Mouse (Mus musculus) CH12.LX (cell line): ENCODE results near the gene Tmem108. TPM values are rescaled to one million over a fixed set of nuclear protein-coding genes. Genes with fewer than 3 reads are reported as not detected.

Experiments used
- DNase-seq: peaks from one replicate; pipeline ENCODE4 v3.0.0-alpha.2; 2013; ENCODE audit errors: extremely low read depth
- H3K27ac ChIP-seq: 2 replicates; pipeline ENCODE4 v1.5.1; 2012; ENCODE audit warnings: low read depth, mild to moderate bottlenecking, control low read depth, moderate library complexity; ENCODE audit not compliant: insufficient read depth
- H3K27me3 ChIP-seq: replicated peaks from 2 replicates; pipeline ENCODE3; 2012; ENCODE audit warnings: inconsistent platforms
- H3K36me3 ChIP-seq, 2 experiments: replicated peaks in 1 of 2; 2 replicates each; pipeline versions ENCODE3 to v1.6.1; 2012; ENCODE audit warnings: inconsistent platforms in 1 of 2, low read length in 1 of 2, mild to moderate bottlenecking in 1 of 2, mixed read lengths in 1 of 2, moderate library complexity in 1 of 2; ENCODE audit not compliant: control insufficient read depth in 1 of 2, insufficient read depth in 1 of 2
- H3K4me1 ChIP-seq, 2 experiments: 2 replicates each; pipeline ENCODE4 v1.6.1; 2012; ENCODE audit warnings: inconsistent platforms in 1 of 2, moderate library complexity in 1 of 2; ENCODE audit not compliant: insufficient read depth in 2 of 2, control insufficient read depth in 1 of 2
- H3K4me2 ChIP-seq: 2 replicates; pipeline ENCODE4 v1.6.1; 2012; ENCODE audit warnings: low read depth, mild to moderate bottlenecking, control low read depth; ENCODE audit not compliant: poor library complexity, insufficient read depth, severe bottlenecking
- H3K4me3 ChIP-seq, 3 experiments: fragments of 150-350 bp in 1 of 3; sonication (generic) in 1 of 3; replicated peaks in 1 of 3; 2 replicates each; pipeline versions ENCODE3 to v1.5.1; 2011 to 2012; ENCODE audit warnings: low read depth in 2 of 3, low read length in 2 of 3, mild to moderate bottlenecking in 2 of 3, moderate library complexity in 2 of 3, control low read depth in 1 of 3, improper control_type of control experiment in 1 of 3, inconsistent platforms in 1 of 3, mixed read lengths in 1 of 3; ENCODE audit not compliant: poor library complexity in 1 of 3
- H3K79me2 ChIP-seq: replicated peaks from 2 replicates; pipeline ENCODE4 v1.6.1; 2012; ENCODE audit warnings: mild to moderate bottlenecking, moderate library complexity; ENCODE audit not compliant: control insufficient read depth, poor library complexity, insufficient read depth, severe bottlenecking; ENCODE audit errors: extremely low read depth
- H3K9ac ChIP-seq: 2 replicates; pipeline ENCODE4 v1.6.1; 2012; ENCODE audit warnings: low read depth, mild to moderate bottlenecking, control low read depth, moderate library complexity; ENCODE audit not compliant: insufficient read depth
- H3K9me3 ChIP-seq: replicated peaks from 2 replicates; pipeline ENCODE3; 2012; ENCODE audit warnings: low read length, inconsistent platforms, mixed read lengths
- BHLHE40 ChIP-seq: IDR thresholded peaks from 2 replicates; pipeline ENCODE4 v1.6.1; 2011; ENCODE audit warnings: mild to moderate bottlenecking, low read depth, low read length, improper control_type of control experiment
- CHD2 ChIP-seq: IDR thresholded peaks from 2 replicates; pipeline ENCODE4 v1.6.1; 2011; ENCODE audit warnings: low read length, improper control_type of control experiment
- E2F4 ChIP-seq: IDR thresholded peaks from 2 replicates; pipeline ENCODE4 v1.6.1; 2011; ENCODE audit warnings: low read depth, low read length, improper control_type of control experiment; ENCODE audit not compliant: insufficient replicate concordance
- ELF1 ChIP-seq: IDR thresholded peaks from 2 replicates; pipeline ENCODE4 v1.6.1; 2014; ENCODE audit warnings: low read depth, mild to moderate bottlenecking, inconsistent platforms, low read length, improper control_type of control experiment
- EP300 ChIP-seq: IDR thresholded peaks from 2 replicates; pipeline ENCODE4 v1.6.1; 2011; ENCODE audit warnings: low read length, improper control_type of control experiment
- ETS1 ChIP-seq: conservative IDR thresholded peaks from 2 replicates; pipeline ENCODE4 v1.6.1; 2012; ENCODE audit warnings: low read depth, mild to moderate bottlenecking, inconsistent platforms, low read length, improper control_type of control experiment, moderate library complexity
- JUN ChIP-seq: IDR thresholded peaks from 2 replicates; pipeline ENCODE4 v1.6.1; 2011; ENCODE audit warnings: low read depth, mild to moderate bottlenecking, low read length, improper control_type of control experiment, moderate library complexity; ENCODE audit not compliant: insufficient read depth
- MAFK ChIP-seq: IDR thresholded peaks from 2 replicates; pipeline ENCODE4 v1.6.1; 2011; ENCODE audit warnings: low read length, improper control_type of control experiment; ENCODE audit not compliant: insufficient replicate concordance
- MAX ChIP-seq: IDR thresholded peaks from 2 replicates; pipeline ENCODE4 v1.6.1; 2011; ENCODE audit warnings: low read length, improper control_type of control experiment
- NRF1 ChIP-seq: IDR thresholded peaks from 2 replicates; pipeline ENCODE4 v1.6.1; 2014; ENCODE audit warnings: low read depth, mild to moderate bottlenecking, inconsistent platforms, low read length, improper control_type of control experiment, moderate library complexity
- RAD21 ChIP-seq: IDR thresholded peaks from 2 replicates; pipeline ENCODE4 v1.6.1; 2011; ENCODE audit warnings: low read depth, mild to moderate bottlenecking, low read length, improper control_type of control experiment, moderate library complexity
- TBP ChIP-seq: conservative IDR thresholded peaks from 2 replicates; pipeline ENCODE4 v1.6.1; 2011; ENCODE audit warnings: low read depth, low read length, improper control_type of control experiment
- TCF12 ChIP-seq: IDR thresholded peaks from 2 replicates; pipeline ENCODE4 v1.6.1; 2014; ENCODE audit warnings: low read depth, mild to moderate bottlenecking, inconsistent platforms, low read length, improper control_type of control experiment
- USF2 ChIP-seq: conservative IDR thresholded peaks from 2 replicates; pipeline ENCODE4 v1.6.1; 2011; ENCODE audit warnings: low read depth, low read length, improper control_type of control experiment
- dilution Hi-C: fragments of 300-500 bp; cut with MboI; formaldehyde crosslinking; loops from 2 replicates; pipeline ENCODE4 v1.14.3; 2020; ENCODE audit warnings: low sequenced_read_pairs; ENCODE audit not compliant: extremely low pct_unique_long_range_greater_than_20kb, extremely low pct_ligation_motif_present
- in situ Hi-C: fragments of 300-500 bp; cut with MboI; formaldehyde crosslinking; loops from 3 replicates; pipeline ENCODE4 v1.14.3; 2019; ENCODE audit warnings: low sequenced_read_pairs, low pct_ligation_motif_present, low pct_unique_long_range_greater_than_20kb, mixed read lengths
- polyA plus RNA-seq: library from polyadenylated mRNA; unstranded; fragments of >175 nt; gene quantifications from 2 replicates; pipeline ENCODE4 v1.2.1, GENCODE M21; 2012; ENCODE audit warnings: low read depth; ENCODE audit not compliant: insufficient read length
- total RNA-seq, 2 experiments: library from RNA; depleted of rRNA; stranded (reverse); fragments of 300-350 nt in 1 of 2; fragments of >200 nt in 1 of 2; gene quantifications; 2 replicates each; pipeline ENCODE4 v1.2.3; 2012 to 2014

Gene Tmem108
- total and polyA plus RNA-seq, 3 experiments = 0.04 to 0.13 (median 0.07) TPM

DNA sequence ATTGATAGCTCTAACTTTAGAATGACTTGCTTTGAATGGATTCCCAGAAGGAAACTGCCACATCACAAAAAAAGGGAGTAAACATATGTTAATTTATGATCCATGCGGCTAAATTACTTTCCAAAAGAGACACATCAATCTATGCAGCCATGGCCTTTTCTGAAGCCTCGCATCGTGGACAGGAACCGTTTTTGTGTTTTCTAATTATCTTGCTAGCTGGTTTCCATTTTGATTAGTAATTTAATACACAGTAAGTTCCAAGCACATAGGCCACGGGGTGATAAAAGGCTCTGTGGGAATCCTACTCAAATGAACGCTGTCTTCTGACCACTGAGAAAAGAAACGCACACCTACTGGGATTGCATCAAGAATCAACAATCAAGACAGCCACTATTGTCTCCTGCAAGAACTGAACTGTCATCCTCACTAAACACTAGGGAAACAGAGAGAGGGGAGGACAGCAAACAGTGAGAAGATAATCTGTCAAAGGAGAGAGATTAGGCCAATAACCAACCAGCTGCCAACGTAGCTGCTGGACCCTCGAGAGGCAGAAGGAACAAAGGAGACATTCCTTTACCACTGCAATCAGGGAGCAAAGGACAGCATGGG is 132.7 kb downstream of the Tmem108 start:
- peaks cover 14% of the 10 kb centered on the region for H3K27me3 ChIP-seq

DNA sequence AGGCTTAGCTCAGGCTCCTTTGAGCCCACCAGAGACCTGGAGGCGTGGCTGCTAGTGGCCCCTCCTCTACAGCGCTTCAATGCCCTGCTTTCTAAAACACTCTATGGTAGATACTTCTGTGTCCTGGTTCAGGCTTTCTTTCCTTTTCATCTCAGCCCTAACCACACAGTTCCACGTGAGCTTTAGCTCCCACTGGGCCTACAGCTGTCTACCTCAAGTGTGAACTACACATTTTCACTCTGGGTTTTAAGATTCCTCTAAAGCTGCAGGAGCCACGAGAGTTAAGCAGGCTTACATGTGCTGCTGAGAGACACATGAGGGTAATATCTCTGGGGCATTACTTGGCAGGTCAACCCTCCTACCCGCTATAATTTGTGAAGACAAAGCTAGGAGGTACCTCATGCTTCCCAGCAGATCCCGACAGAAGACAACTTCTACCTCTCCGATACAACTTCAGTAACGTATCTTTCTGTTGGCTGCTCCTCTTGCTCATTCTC is 134.2 kb downstream of the Tmem108 start:
- Histone ChIP-seq H3K27me3 (peaks cover 15% of the 10 kb centered on the region), H3K4me1 (no peaks in the 10 kb centered on the region), H3K9me3 (no peaks in the 10 kb centered on the region), H3K27ac (no peak overlapping the region), H3K79me2 (no peaks in the 10 kb centered on the region), H3K36me3 (no peaks in the 10 kb centered on the region), H3K4me2 (no peak overlapping the region), H3K4me3 (no peak overlapping the region), H3K9ac (no peak overlapping the region)
- in situ Hi-C loops = loop anchor here (5.0 kb wide), 1 partner anchor 370 kb away; no protein-coding TSS in a partner anchor
- no peak for DNase-seq
- TF ChIP-seq EP300 (no peak), ETS1 (no peak), NRF1 (no peak), E2F4 (no peak), RAD21 (no peak), USF2 (no peak), MAFK (no peak)
- dilution Hi-C loops = no loop called here

More for the DNA sequence above, 132.7 kb downstream of the Tmem108 start:
- H3K4me2 ChIP-seq = no peak overlapping the region
- H3K27ac ChIP-seq = no peak overlapping the region
- H3K4me3 ChIP-seq = no peak overlapping the region
- H3K9me3 ChIP-seq = no peaks in the 10 kb centered on the region
- no peaks in the 10 kb centered on the region for H3K36me3 ChIP-seq
- H3K9ac ChIP-seq = no peak overlapping the region
- dilution Hi-C loops = no loop called here
- no peak for DNase-seq
- no peaks in the 10 kb centered on the region for H3K4me1 ChIP-seq
- TF ChIP-seq TCF12 = no peak
- no peak for TF ChIP-seq NRF1
- TF ChIP-seq MAX = no peak
- TF ChIP-seq ELF1 = no peak
- TF ChIP-seq JUN = no peak
- no peak for TF ChIP-seq TBP
- no peak for TF ChIP-seq BHLHE40
- TF ChIP-seq CHD2 = no peak
- TF ChIP-seq, all 38 proteins: peak for 0
- no peaks in the 10 kb centered on the region for H3K79me2 ChIP-seq
- in situ Hi-C loops = loop anchor here (5.0 kb wide), 1 partner anchor 368 kb away; no protein-coding TSS in a partner anchor
